Mouse (Mus musculus): ENCODE measurements around the gene Tmem161b.

DNA sequence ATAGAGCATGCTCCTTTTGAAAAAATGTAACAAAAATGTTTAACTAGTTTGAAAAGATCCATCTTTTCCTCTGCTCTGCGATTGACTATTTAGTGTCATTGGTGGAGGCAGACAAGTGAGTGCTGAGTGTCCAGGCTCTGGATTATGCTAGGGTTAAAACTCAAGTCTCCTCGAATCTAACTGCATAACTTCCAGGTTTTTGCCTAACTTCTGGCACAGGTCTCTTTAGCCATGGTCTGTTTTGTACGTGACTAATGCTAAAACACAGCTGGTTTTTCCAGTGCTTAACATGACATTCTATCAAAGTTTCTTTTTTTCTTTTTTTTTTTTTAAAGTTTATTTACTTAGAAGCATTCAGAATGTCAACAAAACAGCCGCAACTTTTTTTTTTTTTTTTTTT, 58.3 kb downstream of the Tmem161b start:
- TF ChIP-seq POLR2A (IDR thresholded peaks at IDR 0.05; ENCODE audit: low read depth, low read length) = no peak
- no peak for TF ChIP-seq CTCF (IDR thresholded peaks at IDR 0.05; ENCODE audit: borderline replicate concordance, insufficient read depth, low read length)
